Mouse (Mus musculus): ENCODE data around the gene Krtcap3.

Krtcap3 gene

DNA sequence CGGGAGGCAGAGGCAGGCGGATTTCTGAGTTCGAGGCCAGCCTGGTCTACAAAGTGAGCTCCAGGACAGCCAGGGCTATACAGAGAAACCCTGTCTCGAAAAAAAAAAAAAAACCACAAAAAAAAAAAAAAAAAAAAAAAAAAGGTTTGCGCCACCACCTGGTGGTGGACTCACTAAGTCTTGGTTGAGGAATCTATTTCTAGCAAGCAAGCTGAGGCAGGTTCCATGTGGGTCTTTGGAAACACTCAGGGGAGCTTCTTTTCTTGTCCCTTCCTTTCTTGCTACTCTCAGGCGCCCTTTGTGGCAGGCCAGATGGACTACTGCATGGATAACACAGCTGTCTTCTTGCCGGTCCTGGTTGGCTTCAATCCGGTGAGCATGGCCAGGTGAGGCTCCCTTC, 50.4 kb downstream of the Krtcap3 start:
- DNase-seq (ENCODE audit: low spot score in 2 of 2) = no peak
